Mouse (Mus musculus): ENCODE results near the gene Ube2d1. TPM values are rescaled to one million over a fixed set of nuclear protein-coding genes. Genes with fewer than 3 reads are reported as not detected.
A peak's percentile ranks its signal among the peaks of the same experiment; 100 is the strongest.

The Ube2d1 gene
- polyA plus RNA-seq, 1 experiment, result 20.1 TPM

DNA sequence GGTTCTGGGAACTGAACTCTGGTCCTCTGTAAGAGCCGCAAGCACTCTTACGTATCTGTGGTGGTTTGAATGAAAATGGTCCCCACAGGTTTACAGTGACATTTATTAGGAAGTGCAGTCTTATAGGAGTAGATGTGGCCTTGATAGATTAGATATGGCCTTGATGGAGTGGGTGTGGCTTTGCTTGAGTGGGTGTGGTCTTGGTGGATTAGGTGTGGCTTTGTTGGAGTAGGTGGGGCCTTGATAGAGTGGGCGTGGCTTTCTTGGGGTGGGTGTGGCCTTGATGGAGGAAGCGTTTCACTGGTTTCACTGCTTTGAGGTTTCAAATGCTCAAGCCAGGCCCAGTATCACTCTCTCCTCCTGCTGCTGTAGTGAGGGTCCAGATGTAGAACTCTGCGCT, 23.1 kb upstream of the Ube2d1 start:
- Histone ChIP-seq H3K27ac (replicated peaks; ENCODE audit: low read depth, low read length) (no peak overlapping the region), H3K4me3 (ENCODE audit: insufficient read depth, low read depth, low read length) (no peak overlapping the region), H3K4me1 (ENCODE audit: control insufficient read depth, insufficient read depth, insufficient read length, low read length) (no peaks in the 10 kb centered on the region)

GRCm38 (mm10) chr10:71306759-71307158, 21.7 kb upstream of the Ube2d1 start:
- no peak overlapping the region for H3K27ac ChIP-seq (replicated peaks; ENCODE audit: low read depth, low read length)
- H3K4me3 ChIP-seq (ENCODE audit: insufficient read depth, low read depth, low read length), result no peak overlapping the region
- H3K4me1 ChIP-seq (ENCODE audit: control insufficient read depth, insufficient read depth, insufficient read length, low read length), result no peaks in the 10 kb centered on the region

GRCm38 (mm10) chr10:71306190-71306589, 21.1 kb upstream of the Ube2d1 start:
- Histone ChIP-seq H3K27ac (replicated peaks; ENCODE audit: low read depth, low read length) (no peak overlapping the region), H3K4me3 (ENCODE audit: insufficient read depth, low read depth, low read length) (no peak overlapping the region), H3K4me1 (ENCODE audit: control insufficient read depth, insufficient read depth, insufficient read length, low read length) (no peaks in the 10 kb centered on the region)

- no peaks in the 10 kb centered on the region for H3K4me1 ChIP-seq (ENCODE audit: control insufficient read depth, insufficient read depth, insufficient read length, low read length)
- H3K27ac ChIP-seq (replicated peaks; ENCODE audit: low read depth, low read length), result no peak overlapping the region
- no peak overlapping the region for H3K4me3 ChIP-seq (ENCODE audit: insufficient read depth, low read depth, low read length)
Measured at GRCm38 (mm10) chr10:71302490-71302889, 17.4 kb upstream of the Ube2d1 start.

DNA sequence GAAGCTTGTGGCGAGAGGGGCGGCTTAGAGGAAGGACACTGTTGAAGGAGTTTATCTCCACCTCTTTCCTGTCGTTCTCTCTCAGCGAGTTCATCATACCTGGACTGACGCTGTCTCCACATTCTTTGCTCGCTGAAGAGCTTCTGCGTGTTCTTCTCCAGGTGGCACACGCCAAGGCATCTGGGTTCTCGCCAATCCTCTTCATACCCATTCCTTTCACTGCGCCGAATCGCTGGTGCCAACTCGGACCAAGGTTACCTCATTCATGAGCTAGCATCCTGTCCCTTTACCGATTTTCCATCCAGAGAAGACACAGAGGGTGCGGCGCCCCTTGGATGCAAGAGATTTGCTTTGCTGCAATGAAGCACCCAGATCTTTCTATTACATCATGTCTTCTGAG, 15.1 kb upstream of the Ube2d1 start:
- H3K4me3 ChIP-seq (ENCODE audit: insufficient read depth, low read depth, low read length), result no peak overlapping the region

GRCm38 (mm10) chr10:71293245-71293644, 8.2 kb upstream of the Ube2d1 start:
- no peak overlapping the region for H3K4me3 ChIP-seq (ENCODE audit: insufficient read depth, low read depth, low read length)
- H3K4me1 ChIP-seq (ENCODE audit: control insufficient read depth, insufficient read depth, insufficient read length, low read length), result no peaks in the 10 kb centered on the region
- no peak overlapping the region for H3K27ac ChIP-seq (replicated peaks; ENCODE audit: low read depth, low read length)

More for the DNA sequence above, 15.1 kb upstream of the Ube2d1 start:
- H3K4me1 ChIP-seq (ENCODE audit: control insufficient read depth, insufficient read depth, insufficient read length, low read length), result no peaks in the 10 kb centered on the region
- no peak overlapping the region for H3K27ac ChIP-seq (replicated peaks; ENCODE audit: low read depth, low read length)

DNA sequence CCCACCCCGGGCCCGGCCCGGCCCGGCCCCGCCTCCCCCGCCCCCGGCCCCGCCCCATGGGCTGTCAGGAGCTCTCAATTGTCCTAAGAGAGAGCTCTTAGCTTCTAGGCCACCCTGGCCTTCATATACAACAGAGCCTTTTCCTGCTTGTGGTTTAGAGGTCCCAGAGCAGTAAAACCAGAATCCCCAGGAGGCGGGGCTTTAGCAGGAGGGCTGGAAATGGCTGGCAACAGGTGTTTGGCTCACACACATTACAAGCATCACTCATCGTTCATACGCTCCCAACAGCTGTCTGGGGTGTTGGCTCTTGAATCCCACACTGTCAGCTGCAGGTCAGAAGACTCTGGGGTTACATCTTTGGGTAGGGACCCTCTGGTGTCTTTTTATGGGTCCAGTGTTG, 7.2 kb upstream of the Ube2d1 start:
- H3K27ac ChIP-seq (replicated peaks; ENCODE audit: low read depth, low read length), result no peak overlapping the region

GRCm38 (mm10) chr10:71291801-71292200, 6.7 kb upstream of the Ube2d1 start:
- Histone ChIP-seq H3K4me1 (ENCODE audit: control insufficient read depth, insufficient read depth, insufficient read length, low read length) (no peaks in the 10 kb centered on the region), H3K4me3 (ENCODE audit: insufficient read depth, low read depth, low read length) (no peak overlapping the region), H3K27ac (replicated peaks; ENCODE audit: low read depth, low read length) (no peak overlapping the region)

More for the DNA sequence above, 7.2 kb upstream of the Ube2d1 start:
- H3K4me3 ChIP-seq (ENCODE audit: insufficient read depth, low read depth, low read length), result no peak overlapping the region
- no peaks in the 10 kb centered on the region for H3K4me1 ChIP-seq (ENCODE audit: control insufficient read depth, insufficient read depth, insufficient read length, low read length)

GRCm38 (mm10) chr10:71291179-71291661, 6.2 kb upstream of the Ube2d1 start:
- no peak overlapping the region for H3K27ac ChIP-seq (replicated peaks; ENCODE audit: low read depth, low read length)
- H3K4me1 ChIP-seq (ENCODE audit: control insufficient read depth, insufficient read depth, insufficient read length, low read length), result no peaks in the 10 kb centered on the region
- no peak overlapping the region for H3K4me3 ChIP-seq (ENCODE audit: insufficient read depth, low read depth, low read length)

GRCm38 (mm10) chr10:71284511-71285125, 444 bp downstream of the Ube2d1 start:
- Histone ChIP-seq H3K4me3 (ENCODE audit: insufficient read depth, low read depth, low read length) (peak overlapping the region; percentile 92), H3K27ac (replicated peaks; ENCODE audit: low read depth, low read length) (no peak overlapping the region), H3K4me1 (ENCODE audit: control insufficient read depth, insufficient read depth, insufficient read length, low read length) (peaks cover 2% of the 10 kb centered on the region; the same call in 1 of the 2 replicates)

GRCm38 (mm10) chr10:71284131-71284510, 941 bp downstream of the Ube2d1 start:
- H3K4me3 ChIP-seq (ENCODE audit: insufficient read depth, low read depth, low read length), result peak overlapping the region; percentile 92
- H3K27ac ChIP-seq (replicated peaks; ENCODE audit: low read depth, low read length), result no peak overlapping the region
- H3K4me1 ChIP-seq (ENCODE audit: control insufficient read depth, insufficient read depth, insufficient read length, low read length), result peaks cover 2% of the 10 kb centered on the region; the same call in 1 of the 2 replicates

DNA sequence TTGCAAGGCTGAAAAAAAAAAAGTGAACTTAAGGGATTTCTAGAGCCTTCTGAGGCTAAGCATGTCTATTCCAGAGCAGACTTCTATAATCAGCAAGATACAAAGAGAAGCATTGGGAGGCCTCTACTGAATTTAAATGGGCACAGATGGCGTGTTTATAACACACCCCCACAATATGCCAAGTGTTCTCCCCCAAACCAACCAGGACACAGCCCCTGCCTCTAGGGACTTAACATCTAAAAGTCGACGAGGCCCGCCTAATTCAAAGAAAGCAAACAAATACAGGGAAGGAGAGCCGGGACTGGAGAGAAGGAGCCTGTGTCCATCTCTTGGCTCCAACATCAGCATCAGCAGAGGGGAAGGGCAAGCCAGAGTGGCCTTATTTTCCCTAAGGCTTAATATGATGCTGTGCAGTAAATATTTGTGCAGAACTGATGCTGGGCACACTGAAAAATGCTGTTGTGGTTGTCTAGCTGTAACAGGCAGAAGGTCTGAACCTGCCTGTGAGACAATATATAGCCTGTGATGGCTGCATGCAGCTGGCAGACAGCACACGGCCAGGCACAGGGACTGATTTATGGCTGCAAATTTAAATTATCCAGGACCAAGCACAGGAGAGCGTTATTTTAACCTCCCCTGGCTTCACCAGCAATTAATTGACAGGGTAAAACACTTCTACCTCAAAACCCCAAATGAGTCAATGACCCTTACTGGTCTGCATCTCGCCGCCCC, 11.9 kb downstream of the Ube2d1 start:
- no peak overlapping the region for H3K27ac ChIP-seq (replicated peaks; ENCODE audit: low read depth, low read length)
- H3K4me1 ChIP-seq (ENCODE audit: control insufficient read depth, insufficient read depth, insufficient read length, low read length), result no peaks in the 10 kb centered on the region; the same call in 1 of the 2 replicates
- H3K4me3 ChIP-seq (ENCODE audit: insufficient read depth, low read depth, low read length), result no peak overlapping the region

- H3K4me3 ChIP-seq (ENCODE audit: insufficient read depth, low read depth, low read length), result no peak overlapping the region
- no peaks in the 10 kb centered on the region; the same call in 1 of the 2 replicates for H3K4me1 ChIP-seq (ENCODE audit: control insufficient read depth, insufficient read depth, insufficient read length, low read length)
- H3K27ac ChIP-seq (replicated peaks; ENCODE audit: low read depth, low read length), result no peak overlapping the region
Measured at GRCm38 (mm10) chr10:71267973-71268372, 17.1 kb downstream of the Ube2d1 start.

DNA sequence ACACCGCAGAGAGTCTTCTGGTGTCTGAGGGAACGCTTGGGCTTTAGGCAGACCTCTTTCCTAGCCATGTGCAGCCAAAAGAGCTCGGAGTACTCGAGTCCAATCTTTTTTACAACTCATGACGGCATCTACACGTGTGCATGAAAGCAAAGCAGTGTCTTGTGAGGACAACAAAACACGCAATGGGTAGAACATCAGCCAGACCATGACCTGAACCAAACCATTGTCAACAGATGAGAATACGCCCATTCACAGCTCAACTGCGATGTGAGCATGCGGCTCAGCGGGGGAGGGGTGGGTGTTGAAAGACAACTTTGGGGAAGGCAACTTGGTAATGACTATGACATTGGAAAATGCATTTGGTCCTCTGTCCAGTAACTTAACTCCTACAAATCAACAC, 17.6 kb downstream of the Ube2d1 start:
- Histone ChIP-seq H3K27ac (replicated peaks; ENCODE audit: low read depth, low read length) (no peak overlapping the region), H3K4me1 (ENCODE audit: control insufficient read depth, insufficient read depth, insufficient read length, low read length) (no peaks in the 10 kb centered on the region; the same call in 1 of the 2 replicates), H3K4me3 (ENCODE audit: insufficient read depth, low read depth, low read length) (no peak overlapping the region)

DNA sequence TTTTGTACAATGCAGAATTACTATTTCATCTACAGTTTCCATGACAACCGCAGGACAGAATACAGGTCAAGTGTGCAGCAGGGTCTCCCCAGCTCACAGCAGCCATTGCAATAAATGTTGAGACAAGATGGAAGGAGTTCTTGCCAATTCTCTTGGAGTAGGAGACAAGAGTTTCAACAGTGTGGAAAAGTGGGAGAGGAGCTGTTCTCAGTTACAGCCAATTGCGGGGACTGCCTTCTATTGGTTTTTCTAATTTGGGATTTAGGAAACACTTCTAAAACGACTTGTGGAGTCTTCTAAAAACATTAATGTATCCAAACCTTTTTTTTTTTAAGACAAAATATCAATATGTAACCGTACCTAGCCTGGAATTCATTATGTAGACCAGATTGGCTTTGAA, 20.0 kb downstream of the Ube2d1 start:
- Histone ChIP-seq H3K4me1 (ENCODE audit: control insufficient read depth, insufficient read depth, insufficient read length, low read length) (no peaks in the 10 kb centered on the region), H3K4me3 (ENCODE audit: insufficient read depth, low read depth, low read length) (no peak overlapping the region), H3K27ac (replicated peaks; ENCODE audit: low read depth, low read length) (no peak overlapping the region)

- no peak overlapping the region for H3K27ac ChIP-seq (replicated peaks; ENCODE audit: low read depth, low read length)
- H3K4me3 ChIP-seq (ENCODE audit: insufficient read depth, low read depth, low read length), result no peak overlapping the region
- H3K4me1 ChIP-seq (ENCODE audit: control insufficient read depth, insufficient read depth, insufficient read length, low read length), result no peaks in the 10 kb centered on the region
Measured at GRCm38 (mm10) chr10:71261637-71262036, 23.4 kb downstream of the Ube2d1 start.

Measured in brown adipose tissue, adult 24 weeks (tissue).